Mouse (Mus musculus) A20 (cell line): ENCODE measurements around the gene Ddx6.

Experiments used
- DNase-seq: peaks from one replicate; pipeline ENCODE4 v3.0.0-alpha.2; 2011; ENCODE audit warnings: low read depth, low spot score

Gene Ddx6

GRCm38 (mm10) chr9:44686638-44687037 lies 81.9 kb downstream of the Ddx6 start:
- no peak for DNase-seq

GRCm38 (mm10) chr9:44688013-44688412 lies 83.3 kb downstream of the Ddx6 start:
- no peak for DNase-seq
